Mouse (Mus musculus): ENCODE data around the gene Kdelr3. TPM values are rescaled to one million over a fixed set of nuclear protein-coding genes. Genes with fewer than 3 reads are reported as not detected.

The Kdelr3 gene
- polyA plus RNA-seq, 1 experiment from 2014 or later, result 133 TPM

Small RNAs within 50 kb of the gene (microRNA-seq; reads per million reads assigned to microRNA genes)
- not detected for gene Gm44302

Other genes starting within 250 kb of the Kdelr3 start
- 8.8 and 11.7 TPM in 2 replicates for gene Baiap2l2, start 230.9 kb upstream of the Kdelr3 start, polyA plus RNA-seq (2015; fragmentation: Nextera tagmentation; extraction: Ambion mirVana)
- 11.7 and 12.7 TPM in 2 replicates for gene Pla2g6, start 188.0 kb upstream of the Kdelr3 start, polyA plus RNA-seq (2015; fragmentation: Nextera tagmentation; extraction: Ambion mirVana)
- 2.2 and 2.4 TPM in 2 replicates for gene Maff, start 169.8 kb upstream of the Kdelr3 start, polyA plus RNA-seq (2015; fragmentation: Nextera tagmentation; extraction: Ambion mirVana)
- 70.8 and 77.6 TPM in 2 replicates for gene Tmem184b, start 112.8 kb upstream of the Kdelr3 start, polyA plus RNA-seq (2015; fragmentation: Nextera tagmentation; extraction: Ambion mirVana)
- 109 and 116 TPM in 2 replicates for gene Csnk1e, start 60.8 kb upstream of the Kdelr3 start, polyA plus RNA-seq (2015; fragmentation: Nextera tagmentation; extraction: Ambion mirVana)
- not detected in 2 replicates for gene Kcnj4, start 11.2 kb upstream of the Kdelr3 start, polyA plus RNA-seq (2015; fragmentation: Nextera tagmentation; extraction: Ambion mirVana)
- 62.3 and 62.9 TPM in 2 replicates for gene Ddx17, start 30.3 kb downstream of the Kdelr3 start, polyA plus RNA-seq (2015; fragmentation: Nextera tagmentation; extraction: Ambion mirVana)
- 2.7 and 3.2 TPM in 2 replicates for gene Dmc1, start 88.7 kb downstream of the Kdelr3 start, polyA plus RNA-seq (2015; fragmentation: Nextera tagmentation; extraction: Ambion mirVana)
- gene Fam227a, start 142.5 kb downstream of the Kdelr3 start, polyA plus RNA-seq (2015; fragmentation: Nextera tagmentation; extraction: Ambion mirVana), result 1.4 and 2.2 TPM in 2 replicates
- 55.1 and 59.5 TPM in 2 replicates for gene Cby1, start 142.8 kb downstream of the Kdelr3 start, polyA plus RNA-seq (2015; fragmentation: Nextera tagmentation; extraction: Ambion mirVana)
- gene Tomm22, start 154.4 kb downstream of the Kdelr3 start, polyA plus RNA-seq (2015; fragmentation: Nextera tagmentation; extraction: Ambion mirVana), result 221 and 226 TPM in 2 replicates
- gene Josd1, start 171.5 kb downstream of the Kdelr3 start, polyA plus RNA-seq (2015; fragmentation: Nextera tagmentation; extraction: Ambion mirVana), result 24.8 and 26.7 TPM in 2 replicates
- gene Gtpbp1, start 174.4 kb downstream of the Kdelr3 start, polyA plus RNA-seq (2015; fragmentation: Nextera tagmentation; extraction: Ambion mirVana), result 37.1 and 40.8 TPM in 2 replicates
- 5.5 and 7.8 TPM in 2 replicates for gene Sun2, start 226.1 kb downstream of the Kdelr3 start, polyA plus RNA-seq (2015; fragmentation: Nextera tagmentation; extraction: Ambion mirVana)